Mouse (Mus musculus) hindbrain, embryonic 13.5 days (tissue): ENCODE data around the gene F11r. TPM values are rescaled to one million over a fixed set of nuclear protein-coding genes. Genes with fewer than 3 reads are reported as not detected.

Experiments
- ATAC-seq: fragments of 200-750 bp; cut with Nextera tagmentation; 2 replicates; pipeline ENCODE4 v1.8.0; 2017; ENCODE audit warnings: moderate TSS enrichment; ENCODE audit not compliant: low FRiP score
- H3K27ac ChIP-seq: fragments of 300-500 bp; sonication (generic); 2 replicates; pipeline ENCODE4 v1.5.1; 2015; ENCODE audit warnings: inconsistent platforms, mild to moderate bottlenecking, moderate library complexity
- H3K27me3 ChIP-seq: fragments of 300-500 bp; sonication (generic); 2 replicates; pipeline ENCODE4 v1.6.1; 2015; ENCODE audit warnings: mild to moderate bottlenecking, inconsistent platforms
- H3K36me3 ChIP-seq: fragments of 300-500 bp; sonication (generic); 2 replicates; pipeline ENCODE4 v1.6.1; 2015; ENCODE audit warnings: mild to moderate bottlenecking, inconsistent platforms
- H3K4me1 ChIP-seq: fragments of 300-500 bp; sonication (generic); replicated peaks from 2 replicates; pipeline ENCODE4 v1.6.1; 2015; ENCODE audit warnings: inconsistent platforms
- H3K4me2 ChIP-seq: fragments of 300-500 bp; sonication (generic); 2 replicates; pipeline ENCODE4 v1.6.1; 2015; ENCODE audit warnings: inconsistent platforms, mild to moderate bottlenecking, moderate library complexity
- H3K4me3 ChIP-seq: fragments of 300-500 bp; sonication (generic); 2 replicates; pipeline ENCODE4 v1.5.1; 2015; ENCODE audit warnings: mild to moderate bottlenecking, inconsistent platforms
- H3K9ac ChIP-seq: fragments of 300-500 bp; sonication (generic); 2 replicates; pipeline ENCODE4 v1.6.1; 2015; ENCODE audit warnings: mild to moderate bottlenecking, inconsistent platforms
- H3K9me3 ChIP-seq: fragments of 300-500 bp; sonication (generic); 2 replicates; pipeline ENCODE4 v1.6.1; 2016; ENCODE audit warnings: inconsistent platforms
- WGBS: fragments of 180-500 bp; shearing (Covaris S2); methylation state at CpG from one replicate; pipeline ENCODE4 v1.1.7; 2015; 5-methylcytosine and 5-hydroxymethylcytosine counted together
- polyA plus RNA-seq: library from polyadenylated mRNA; unstranded; fragments of >200 nt; fragmentation: Nextera tagmentation; extraction: Ambion mirVana; gene quantifications from 2 replicates; pipeline ENCODE4 v1.2.1, GENCODE M21; 2015

F11r gene
- polyA plus RNA-seq, 1 experiment from 2014 or later, result 13.3 TPM

GRCm38 (mm10) chr1:171418660-171419059, 18.7 kb upstream of the F11r start, which contains the start of gene Tstd1:
TSS of gene Tstd1 (plus strand) at chr1:171418872.
- Histone ChIP-seq H3K27me3 (no peaks in the 10 kb centered on the region), H3K36me3 (peaks cover 68% of the 10 kb centered on the region), H3K4me1 (peaks cover 19% of the 10 kb centered on the region), H3K4me3 (no peak within 1 kb of the TSS), H3K9ac (peak within 1 kb of the TSS; percentile 29; the same call in 1 of the 2 replicates), H3K9me3 (no peaks in the 10 kb centered on the region), H3K4me2 (no peak within 1 kb of the TSS), H3K27ac (peak within 1 kb of the TSS; percentile 52)
- WGBS, result 90% methylated on average over 5 of the region's 5 CpGs
- peak; percentile 10; the same call in 1 of the 2 replicates for ATAC-seq

- H3K27me3 ChIP-seq, result no peaks in the 10 kb centered on the region
- ATAC-seq, result peak; percentile 58
- peaks cover 11% of the 10 kb centered on the region for H3K4me1 ChIP-seq
- no peaks in the 10 kb centered on the region for H3K9me3 ChIP-seq
- no peak overlapping the region for H3K4me2 ChIP-seq
- H3K27ac ChIP-seq, result peak overlapping the region; percentile 52
- 45% methylated on average over 12 of the region's 12 CpGs for WGBS
- peak overlapping the region; percentile 29; the same call in 1 of the 2 replicates for H3K9ac ChIP-seq
- H3K36me3 ChIP-seq, result peaks cover 65% of the 10 kb centered on the region
- no peak overlapping the region for H3K4me3 ChIP-seq
These were observed 17.9 kb upstream of the F11r start for GRCm38 (mm10) chr1:171419291-171419882.

GRCm38 (mm10) chr1:171419905-171420304, 17.4 kb upstream of the F11r start:
- Histone ChIP-seq H3K4me1 (peaks cover 9% of the 10 kb centered on the region), H3K9ac (no peak overlapping the region), H3K27ac (peak overlapping the region; percentile 52), H3K4me3 (no peak overlapping the region), H3K9me3 (no peaks in the 10 kb centered on the region), H3K27me3 (no peaks in the 10 kb centered on the region), H3K36me3 (peaks cover 63% of the 10 kb centered on the region), H3K4me2 (no peak overlapping the region)
- 69% methylated on average over 5 of the region's 5 CpGs for WGBS
- ATAC-seq, result 0 out of 2 replicates have a peak, but pooled peaks have one; percentile 1

GRCm38 (mm10) chr1:171422504-171423095, 14.7 kb upstream of the F11r start:
- Histone ChIP-seq H3K27ac (no peak overlapping the region), H3K36me3 (peaks cover 38% of the 10 kb centered on the region)
- WGBS, result 88% methylated on average over 8 of the region's 8 CpGs

GRCm38 (mm10) chr1:171424638-171425037, 12.7 kb upstream of the F11r start:
- 84% methylated on average over 5 of the region's 5 CpGs for WGBS
- no peak for ATAC-seq

More at GRCm38 (mm10) chr1:171422504-171423095, 14.7 kb upstream of the F11r start:
- Histone ChIP-seq H3K27me3 (no peaks in the 10 kb centered on the region), H3K4me2 (no peak overlapping the region), H3K9ac (no peak overlapping the region), H3K4me1 (peaks cover 9% of the 10 kb centered on the region), H3K4me3 (no peak overlapping the region), H3K9me3 (no peaks in the 10 kb centered on the region)
- ATAC-seq, result no peak

GRCm38 (mm10) chr1:171425126-171425525, 12.2 kb upstream of the F11r start:
- ATAC-seq, result no peak
- H3K27ac ChIP-seq, result no peak overlapping the region
- no peak overlapping the region for H3K9ac ChIP-seq
- no peaks in the 10 kb centered on the region for H3K27me3 ChIP-seq
- H3K4me1 ChIP-seq, result no peaks in the 10 kb centered on the region
- H3K4me3 ChIP-seq, result no peak overlapping the region
- WGBS, result 87% methylated on average over 4 of the region's 4 CpGs
- H3K9me3 ChIP-seq, result no peaks in the 10 kb centered on the region
- peaks cover 12% of the 10 kb centered on the region for H3K36me3 ChIP-seq
- no peak overlapping the region for H3K4me2 ChIP-seq

More at GRCm38 (mm10) chr1:171424638-171425037, 12.7 kb upstream of the F11r start:
- no peak overlapping the region for H3K27ac ChIP-seq
- H3K27me3 ChIP-seq, result no peaks in the 10 kb centered on the region
- no peak overlapping the region for H3K4me3 ChIP-seq
- H3K4me1 ChIP-seq, result no peaks in the 10 kb centered on the region
- H3K36me3 ChIP-seq, result peaks cover 17% of the 10 kb centered on the region
- no peaks in the 10 kb centered on the region for H3K9me3 ChIP-seq
- H3K4me2 ChIP-seq, result no peak overlapping the region
- H3K9ac ChIP-seq, result no peak overlapping the region

- H3K9ac ChIP-seq, result no peak overlapping the region
- H3K27ac ChIP-seq, result no peak overlapping the region
- 82% methylated on average over 5 of the region's 5 CpGs for WGBS
- H3K4me2 ChIP-seq, result no peak overlapping the region
- H3K9me3 ChIP-seq, result no peaks in the 10 kb centered on the region
- peaks cover 16% of the 10 kb centered on the region for H3K27me3 ChIP-seq
- H3K4me1 ChIP-seq, result peaks cover 2% of the 10 kb centered on the region
- no peak overlapping the region for H3K4me3 ChIP-seq
- no peaks in the 10 kb centered on the region for H3K36me3 ChIP-seq
- no peak for ATAC-seq
These were observed 5.2 kb upstream of the F11r start for GRCm38 (mm10) chr1:171432158-171432557.

- Histone ChIP-seq H3K9ac (no peak overlapping the region), H3K9me3 (no peaks in the 10 kb centered on the region), H3K4me2 (no peak overlapping the region), H3K4me1 (peaks cover 10% of the 10 kb centered on the region), H3K36me3 (no peaks in the 10 kb centered on the region), H3K27me3 (peaks cover 46% of the 10 kb centered on the region), H3K27ac (no peak overlapping the region), H3K4me3 (no peak overlapping the region)
- WGBS, result 54% methylated on average over 7 of the region's 7 CpGs
- ATAC-seq, result no peak
These were observed 2.0 kb upstream of the F11r start for GRCm38 (mm10) chr1:171435288-171435814.

GRCm38 (mm10) chr1:171435974-171436373, 1.4 kb upstream of the F11r start:
- no peak for ATAC-seq
- no peak overlapping the region for H3K27ac ChIP-seq
- no peak overlapping the region for H3K4me2 ChIP-seq
- 73% methylated on average over 1 of the region's 1 CpGs for WGBS
- peaks cover 46% of the 10 kb centered on the region for H3K27me3 ChIP-seq
- H3K36me3 ChIP-seq, result no peaks in the 10 kb centered on the region
- no peak overlapping the region for H3K4me3 ChIP-seq
- H3K9ac ChIP-seq, result no peak overlapping the region
- no peaks in the 10 kb centered on the region for H3K9me3 ChIP-seq
- H3K4me1 ChIP-seq, result peaks cover 10% of the 10 kb centered on the region

- ATAC-seq, result no peak
- peaks cover 10% of the 10 kb centered on the region for H3K4me1 ChIP-seq
These were observed 807 bp downstream of the F11r start for GRCm38 (mm10) chr1:171438014-171438670.

GRCm38 (mm10) chr1:171439072-171439471, 1.7 kb downstream of the F11r start:
- ATAC-seq, result no peak
- Histone ChIP-seq H3K36me3 (no peaks in the 10 kb centered on the region), H3K4me2 (0 out of 2 replicates have a peak overlapping the region, but pooled peaks have one; percentile 19), H3K27ac (no peak overlapping the region), H3K4me3 (peak overlapping the region; percentile 8; the same call in 1 of the 2 replicates), H3K27me3 (peaks cover 46% of the 10 kb centered on the region), H3K9ac (no peak overlapping the region), H3K9me3 (no peaks in the 10 kb centered on the region), H3K4me1 (peaks cover 10% of the 10 kb centered on the region)
- 55% methylated on average over 8 of the region's 8 CpGs for WGBS

More at GRCm38 (mm10) chr1:171438014-171438670, 807 bp downstream of the F11r start:
- peak overlapping the region; percentile 56 for H3K4me2 ChIP-seq
- H3K27me3 ChIP-seq, result peaks cover 46% of the 10 kb centered on the region
- peak overlapping the region; percentile 39 for H3K4me3 ChIP-seq
- no peak overlapping the region for H3K27ac ChIP-seq
- WGBS, result 8% methylated on average over 18 of the region's 18 CpGs
- no peaks in the 10 kb centered on the region for H3K9me3 ChIP-seq
- peak overlapping the region; percentile 56 for H3K9ac ChIP-seq
- H3K36me3 ChIP-seq, result no peaks in the 10 kb centered on the region
